7 mouse cellular contexts compared by ENCODE assay signal in the genomic region with DNA sequence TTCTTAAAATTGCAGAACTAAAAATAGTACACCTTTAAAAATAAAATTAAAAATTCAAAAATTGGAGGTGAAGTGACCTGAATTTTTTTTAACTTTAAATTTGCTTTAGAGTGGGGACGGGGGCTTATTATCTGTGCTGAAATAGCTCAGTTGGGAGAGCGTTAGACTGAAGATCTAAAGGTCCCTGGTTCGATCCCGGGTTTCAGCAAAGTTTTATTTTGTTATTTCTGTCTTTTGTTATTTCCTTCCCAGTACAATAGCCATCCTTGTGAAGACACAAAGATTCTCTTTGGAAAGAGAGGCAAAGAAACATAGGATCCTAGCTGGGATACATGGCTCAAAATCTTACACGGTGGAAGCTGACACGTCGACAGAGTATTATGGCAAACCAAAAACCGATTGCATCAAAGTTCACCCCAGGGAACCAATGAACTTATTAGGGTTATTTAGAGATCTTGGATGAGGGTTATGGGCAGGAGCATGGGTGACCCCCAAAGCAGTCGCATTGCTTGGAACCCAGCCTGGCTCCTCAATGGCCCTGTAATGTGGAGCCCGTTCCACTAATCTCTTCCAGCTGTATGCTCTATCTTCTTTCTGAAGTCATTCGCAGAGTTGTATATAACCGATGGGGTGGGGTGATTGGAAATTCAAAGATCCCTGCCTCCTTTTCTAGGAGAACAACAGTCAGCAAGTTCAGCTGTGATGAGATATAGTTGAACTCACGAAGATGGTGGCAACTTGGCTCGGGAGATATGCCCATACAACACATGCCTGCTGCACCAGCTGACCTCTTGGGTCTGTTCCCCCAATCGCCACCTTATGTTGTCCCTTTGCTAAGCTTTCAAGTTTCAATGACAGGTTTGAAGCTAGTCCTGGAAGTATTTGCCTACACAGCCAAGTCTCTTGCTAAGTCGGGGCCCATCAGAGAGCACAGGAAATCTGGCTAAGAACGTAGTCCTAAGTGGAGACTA. TPM values are rescaled to one million over a fixed set of nuclear protein-coding genes. Genes with fewer than 3 reads are reported as not detected.
DNase-seq lines count a peak whose midpoint lies in the region; ATAC-seq lines count a peak whose summit lies in the region.

No protein-coding gene starts in this region.

- peaks cover 60% of the 10 kb centered on the region for H3K4me1 ChIP-seq in megakaryocyte, embryonic 14.5 days
- H3K4me1 ChIP-seq in embryonic facial prominence, embryonic 12.5 days, result peaks cover 10% of the 10 kb centered on the region; the same call in 1 of the 2 replicates

- no peaks in the 10 kb centered on the region for H3K36me3 ChIP-seq in megakaryocyte, embryonic 14.5 days (replicated peaks; ENCODE audit: low read length)
- H3K36me3 ChIP-seq in embryonic facial prominence, embryonic 12.5 days, result no peaks in the 10 kb centered on the region

- peak overlapping the region; percentile 86 for H3K4me3 ChIP-seq in megakaryocyte, embryonic 14.5 days (replicated peaks)
- H3K4me3 ChIP-seq in embryonic facial prominence, embryonic 12.5 days, result 0 out of 2 replicates have a peak overlapping the region, but pooled peaks have one; percentile 10

- WGBS in embryonic facial prominence, embryonic 12.5 days, result 16% methylated on average over 17 of the region's 17 CpGs

- ATAC-seq in megakaryocyte, adult 5-6 weeks (ENCODE audit: poor library complexity, severe bottlenecking), result no peak
- ATAC-seq in embryonic facial prominence, embryonic 12.5 days (ENCODE audit: insufficient number of reproducible peaks, insufficient read depth, low FRiP score, low TSS enrichment), result no peak
- no peak for ATAC-seq in CD4-positive, CD25-positive, alpha-beta regulatory T cell, adult 4 months

- no peaks in the 10 kb centered on the region for H3K9me3 ChIP-seq in megakaryocyte, embryonic 14.5 days
- no peaks in the 10 kb centered on the region for H3K9me3 ChIP-seq in embryonic facial prominence, embryonic 12.5 days

- no peak overlapping the region for H3K27ac ChIP-seq in embryonic facial prominence, embryonic 12.5 days

- H3K9ac ChIP-seq in embryonic facial prominence, embryonic 12.5 days, result no peak overlapping the region

- H3K4me2 ChIP-seq in embryonic facial prominence, embryonic 12.5 days (replicated peaks), result peak overlapping the region; percentile 60; the same call in 1 of the 2 replicates

- DNase-seq in liver, result peak; percentile 17
- DNase-seq in yolk sac, embryonic 10.5 days (ENCODE audit: low spot score), result peak; percentile 61
- DNase-seq in adrenal gland, postnatal 10 days, result no peak

- H3K27me3 ChIP-seq in megakaryocyte, embryonic 14.5 days (replicated peaks), result no peaks in the 10 kb centered on the region
- no peaks in the 10 kb centered on the region for H3K27me3 ChIP-seq in embryonic facial prominence, embryonic 12.5 days

RNA-seq across cellular contexts. Expression of gene Olfr1423, which starts 32.4 kb away (rescaled TPM):
- polyA plus RNA-seq in megakaryocyte, embryonic 14.5 days (2012; ENCODE audit: insufficient read depth, low replicate concordance), result not detected in 2 replicates
- 0.02 TPM in 1 of 2 replicates, not detected in the other for total RNA-seq in megakaryocyte, adult 5-6 weeks (2015)
- not detected in 2 replicates for total RNA-seq in megakaryocyte, adult 5-6 weeks (2017)
- polyA plus RNA-seq in embryonic facial prominence, embryonic 12.5 days (2016; fragmentation: Nextera tagmentation; extraction: Ambion mirVana), result not detected in 2 replicates
- total RNA-seq in adrenal gland, postnatal 10 days (2021), result not detected
- polyA plus RNA-seq in CD4-positive, CD25-positive, alpha-beta regulatory T cell, adult 4 months (2017; shearing (Covaris generic)), result under 1 TPM in 1 of 2 experiments, not detected in 1; 0.05 TPM

RNA-seq across cellular contexts. Expression of gene Osbp, which starts 43.0 kb away (rescaled TPM):
- polyA plus RNA-seq in megakaryocyte, embryonic 14.5 days (2012; ENCODE audit: insufficient read depth, low replicate concordance), result 0.73 and 3.0 TPM in 2 replicates
- total RNA-seq in megakaryocyte, adult 5-6 weeks (2015), result 35.0 and 36.9 TPM in 2 replicates
- 42.6 and 43.3 TPM in 2 replicates for total RNA-seq in megakaryocyte, adult 5-6 weeks (2017)
- 5.6 and 6.0 TPM in 2 replicates for polyA plus RNA-seq in embryonic facial prominence, embryonic 12.5 days (2016; fragmentation: Nextera tagmentation; extraction: Ambion mirVana)
- total RNA-seq in adrenal gland, postnatal 10 days (2021), result 10 to 100 TPM; 60.8 to 65.6 TPM
- 1 to 10 TPM; 5.5 to 8.0 TPM for polyA plus RNA-seq in CD4-positive, CD25-positive, alpha-beta regulatory T cell, adult 4 months (2017; shearing (Covaris generic))

RNA-seq across cellular contexts. Expression of gene Olfr1424, which starts 53.8 kb away (rescaled TPM):
- not detected in 2 replicates for polyA plus RNA-seq in megakaryocyte, embryonic 14.5 days (2012; ENCODE audit: insufficient read depth, low replicate concordance)
- total RNA-seq in megakaryocyte, adult 5-6 weeks (2015), result not detected in 2 replicates
- total RNA-seq in megakaryocyte, adult 5-6 weeks (2017), result not detected in 2 replicates
- not detected in 2 replicates for polyA plus RNA-seq in embryonic facial prominence, embryonic 12.5 days (2016; fragmentation: Nextera tagmentation; extraction: Ambion mirVana)
- not detected for total RNA-seq in adrenal gland, postnatal 10 days (2021)
- polyA plus RNA-seq in CD4-positive, CD25-positive, alpha-beta regulatory T cell, adult 4 months (2017; shearing (Covaris generic)), result not detected
